ENCODE assay signal across 19 mouse cellular contexts in the genomic region with DNA sequence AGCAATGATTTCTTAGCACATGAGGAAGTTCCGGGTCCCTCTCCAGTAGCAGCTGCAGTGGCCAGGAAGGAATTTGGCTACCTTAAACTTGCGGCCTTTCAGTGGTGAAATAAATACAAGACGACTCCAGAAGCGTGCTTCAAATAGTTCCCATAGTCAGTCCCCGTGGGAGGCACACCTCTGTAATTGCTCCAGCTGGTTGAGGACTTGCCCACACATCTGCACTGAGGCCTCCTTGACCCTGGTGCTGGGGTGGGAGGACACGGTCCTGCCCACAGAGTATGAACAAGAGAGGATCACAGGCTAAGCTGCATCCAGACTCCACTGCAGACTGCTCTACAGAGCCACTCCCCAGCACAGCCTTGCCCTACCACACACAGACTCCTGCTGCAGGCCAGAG.
DNase-seq lines count a peak whose midpoint lies in the region; ATAC-seq and TF ChIP-seq lines count a peak whose summit lies in the region.
"Had no signal": no experiment of that assay in that cellular context is flagged by ENCODE, and none has a peak within 500 bp of the region (broad histone marks: within the 10 kb centered on the region; RNA-seq: fewer than 3 reads in every experiment).

No protein-coding gene starts in this region.

- H3K9ac ChIP-seq in embryonic facial prominence, embryonic 14.5 days (ENCODE audit: low read depth, low read length) = no peak overlapping the region
- no peak overlapping the region for H3K9ac ChIP-seq in kidney, postnatal 0 days (ENCODE audit: low read depth, low read length)
- H3K9ac ChIP-seq: forebrain, postnatal 0 days; heart, embryonic 15.5 days; hindbrain, embryonic 15.5 days; liver, postnatal 0 days had no signal

- TF ChIP-seq CTCF in kidney, postnatal 0 days (IDR thresholded peaks at IDR 0.05; ENCODE audit: low read depth) = no peak
- TF ChIP-seq CTCF in kidney, adult 2 months (conservative IDR thresholded peaks at IDR 0.05; ENCODE audit: insufficient read depth, insufficient read length, low read depth, low read length) = no peak
- TF ChIP-seq CTCF in bone marrow, adult 2 months (IDR thresholded peaks at IDR 0.05; ENCODE audit: control insufficient read depth, insufficient read depth, low read length) = no peak

- ATAC-seq in embryonic facial prominence, embryonic 14.5 days (ENCODE audit: low read depth) = peak; percentile 32; the same call in 1 of the 2 replicates
- peak; percentile 88 for ATAC-seq in kidney, postnatal 0 days (replicated peaks; ENCODE audit: low FRiP score, low read depth)
- ATAC-seq: forebrain, postnatal 0 days; liver, postnatal 0 days; lung, postnatal 0 days had no signal

- H3K9me3 ChIP-seq in embryonic facial prominence, embryonic 14.5 days (ENCODE audit: control insufficient read depth, low read length) = no peaks in the 10 kb centered on the region
- H3K9me3 ChIP-seq in embryonic facial prominence, embryonic 10.5 days = no peaks in the 10 kb centered on the region
- no peaks in the 10 kb centered on the region for H3K9me3 ChIP-seq in kidney, postnatal 0 days (replicated peaks; ENCODE audit: low read length)
- H3K9me3 ChIP-seq: forebrain, embryonic 10.5 days; heart, embryonic 15.5 days; hindbrain, embryonic 15.5 days had no signal

- H3K4me1 ChIP-seq in embryonic facial prominence, embryonic 14.5 days (ENCODE audit: control insufficient read depth, insufficient read depth, low read length) = no peaks in the 10 kb centered on the region
- no peaks in the 10 kb centered on the region; the same call in 1 of the 2 replicates for H3K4me1 ChIP-seq in embryonic facial prominence, embryonic 10.5 days
- H3K4me1 ChIP-seq in kidney, postnatal 0 days (replicated peaks; ENCODE audit: insufficient read depth, low read length) = no peaks in the 10 kb centered on the region
- H3K4me1 ChIP-seq in kidney, adult 2 months (ENCODE audit: control insufficient read depth, insufficient read depth, low read length) = no peaks in the 10 kb centered on the region
- H3K4me1 ChIP-seq in bone marrow, adult 2 months (ENCODE audit: control insufficient read depth, insufficient read depth, low read length) = peaks cover 5% of the 10 kb centered on the region
- H3K4me1 ChIP-seq: heart, embryonic 15.5 days; hindbrain, embryonic 15.5 days had no signal

- WGBS in embryonic facial prominence, embryonic 14.5 days = 55% methylated on average over 6 of the region's 6 CpGs
- WGBS in embryonic facial prominence, embryonic 10.5 days = 76% methylated on average over 6 of the region's 6 CpGs
- 30% methylated on average over 6 of the region's 6 CpGs for WGBS in kidney, postnatal 0 days
- 63% methylated on average over 6 of the region's 6 CpGs for WGBS in kidney, adult 2 months
- WGBS in bone marrow, adult 2 months = 51% methylated on average over 6 of the region's 6 CpGs

- no peak for DNase-seq in embryonic facial prominence, embryonic 14.5 days (ENCODE audit: low spot score)
- DNase-seq in embryonic facial prominence, embryonic 10.5 days (ENCODE audit: low spot score) = no peak
- peak; percentile 78 for DNase-seq in kidney, postnatal 0 days (ENCODE audit: low spot score)
- DNase-seq in kidney, adult 2 months = no peak
- peak; percentile 70 for DNase-seq in gastrocnemius, postnatal 25 days
- no peak for DNase-seq in urinary bladder, postnatal 14 days (ENCODE audit: low spot score)
- no peak for DNase-seq in adrenal gland, adult 18-20 months (ENCODE audit: low spot score in 2 of 2)
- DNase-seq: adrenal gland, postnatal 14 days; cerebellum, adult 9-11 months; forebrain, postnatal 0 days; liver, postnatal 0 days; right cerebral cortex, postnatal 14 days had no signal

- H3K36me3 ChIP-seq in embryonic facial prominence, embryonic 14.5 days (ENCODE audit: control insufficient read depth, insufficient read depth, low read length) = peaks cover 8% of the 10 kb centered on the region; the same call in 1 of the 2 replicates
- peaks cover 35% of the 10 kb centered on the region for H3K36me3 ChIP-seq in embryonic facial prominence, embryonic 10.5 days (replicated peaks)
- no peaks in the 10 kb centered on the region for H3K36me3 ChIP-seq in kidney, postnatal 0 days (ENCODE audit: insufficient read depth, low read length)
- H3K36me3 ChIP-seq in kidney, adult 2 months (ENCODE audit: control insufficient read depth, insufficient read depth, low read length) = no peaks in the 10 kb centered on the region
- H3K36me3 ChIP-seq: heart, embryonic 15.5 days; hindbrain, embryonic 15.5 days had no signal

- H3K27me3 ChIP-seq in embryonic facial prominence, embryonic 14.5 days (replicated peaks; ENCODE audit: control insufficient read depth, insufficient read depth, low read length) = no peaks in the 10 kb centered on the region
- no peaks in the 10 kb centered on the region for H3K27me3 ChIP-seq in embryonic facial prominence, embryonic 10.5 days (replicated peaks; ENCODE audit: low read depth, poor library complexity, severe bottlenecking)
- no peaks in the 10 kb centered on the region for H3K27me3 ChIP-seq in kidney, postnatal 0 days (ENCODE audit: insufficient read depth, low read length)
- H3K27me3 ChIP-seq in kidney, adult 2 months (replicated peaks; ENCODE audit: control insufficient read depth, insufficient read depth, low read length) = no peaks in the 10 kb centered on the region
- H3K27me3 ChIP-seq: heart, embryonic 15.5 days; hindbrain, embryonic 15.5 days had no signal

- H3K27ac ChIP-seq in embryonic facial prominence, embryonic 14.5 days (replicated peaks; ENCODE audit: low read depth, low read length) = no peak overlapping the region
- no peak overlapping the region for H3K27ac ChIP-seq in embryonic facial prominence, embryonic 10.5 days (replicated peaks)
- H3K27ac ChIP-seq in kidney, postnatal 0 days = no peak overlapping the region
- H3K27ac ChIP-seq in kidney, adult 2 months (ENCODE audit: insufficient read depth, low read depth, low read length) = no peak overlapping the region
- H3K27ac ChIP-seq in bone marrow, adult 2 months (ENCODE audit: control insufficient read depth, insufficient read depth, low read depth, low read length, poor library complexity) = peak overlapping the region; percentile 58
- H3K27ac ChIP-seq: forebrain, embryonic 10.5 days; heart, embryonic 15.5 days; hindbrain, embryonic 15.5 days had no signal

- H3K4me2 ChIP-seq in embryonic facial prominence, embryonic 14.5 days (ENCODE audit: low read depth, low read length) = no peak overlapping the region
- H3K4me2 ChIP-seq in kidney, postnatal 0 days (ENCODE audit: low read length) = no peak overlapping the region
- H3K4me2 ChIP-seq: heart, embryonic 15.5 days; hindbrain, embryonic 15.5 days; liver, embryonic 11.5 days; midbrain, embryonic 11.5 days had no signal

- H3K4me3 ChIP-seq in embryonic facial prominence, embryonic 14.5 days (ENCODE audit: low read depth, low read length) = no peak overlapping the region
- no peak overlapping the region for H3K4me3 ChIP-seq in embryonic facial prominence, embryonic 10.5 days
- H3K4me3 ChIP-seq in kidney, postnatal 0 days (replicated peaks; ENCODE audit: low read depth, low read length) = no peak overlapping the region
- no peak overlapping the region for H3K4me3 ChIP-seq in kidney, adult 2 months (ENCODE audit: insufficient read depth, low read depth, low read length)
- H3K4me3 ChIP-seq in bone marrow, adult 2 months (replicated peaks; ENCODE audit: control insufficient read depth, low read depth, low read length) = no peak overlapping the region
- H3K4me3 ChIP-seq: forebrain, embryonic 10.5 days; heart, embryonic 15.5 days; hindbrain, embryonic 15.5 days had no signal

- TF ChIP-seq POLR2A in kidney, adult 2 months (IDR thresholded peaks at IDR 0.05; ENCODE audit: low read depth, low read length) = no peak
- no peak for TF ChIP-seq POLR2A in bone marrow, adult 2 months (IDR thresholded peaks at IDR 0.05; ENCODE audit: borderline replicate concordance, control insufficient read depth, low read depth, low read length)

Comparison
In these comparisons a context has a peak if more than half of its experiments do, and no peak if none do; other contexts are left out.
1. DNase-seq: peak in kidney, postnatal 0 days (single experiment) and gastrocnemius, postnatal 25 days (single experiment); none in embryonic facial prominence, embryonic 14.5 days (single experiment), embryonic facial prominence, embryonic 10.5 days (single experiment), kidney, adult 2 months (single experiment), urinary bladder, postnatal 14 days (single experiment) and adrenal gland, adult 18-20 months (0 of 2).